Mouse (Mus musculus) hindbrain, postnatal 0 days (tissue): ENCODE data around the gene Gjd3. TPM values are rescaled to one million over a fixed set of nuclear protein-coding genes. Genes with fewer than 3 reads are reported as not detected.
A peak's percentile ranks its signal among the peaks of the same experiment; 100 is the strongest.

ENCODE experiments used
- ATAC-seq: fragments of 200-750 bp; cut with Nextera tagmentation; 2 replicates; pipeline ENCODE4 v1.8.0; 2017; ENCODE audit warnings: mild to moderate bottlenecking, moderate TSS enrichment, moderate library complexity
- DNase-seq: peaks from one replicate; pipeline ENCODE4 v3.0.0-alpha.2; 2015; ENCODE audit warnings: low spot score
- H3K27ac ChIP-seq: fragments of 300-500 bp; sonication (generic); 2 replicates; pipeline ENCODE4 v1.5.1; 2014; ENCODE audit warnings: mild to moderate bottlenecking
- H3K27me3 ChIP-seq: fragments of 300-500 bp; sonication (generic); 2 replicates; pipeline ENCODE4 v1.6.1; 2014; ENCODE audit warnings: low read length, mixed read lengths; ENCODE audit not compliant: insufficient read depth
- H3K36me3 ChIP-seq: fragments of 300-500 bp; sonication (generic); 2 replicates; pipeline ENCODE4 v1.6.1; 2014; ENCODE audit warnings: low read length, mixed read lengths; ENCODE audit not compliant: insufficient read depth
- H3K4me1 ChIP-seq: fragments of 300-500 bp; sonication (generic); 2 replicates; pipeline ENCODE4 v1.6.1; 2014; ENCODE audit warnings: antibody characterized with exemption, low read length, mixed read lengths; ENCODE audit not compliant: insufficient read depth
- H3K4me2 ChIP-seq: fragments of 300-500 bp; sonication (generic); 2 replicates; pipeline ENCODE4 v1.6.1; 2014; ENCODE audit warnings: low read depth, mild to moderate bottlenecking, low read length, moderate library complexity, mixed read lengths
- H3K4me3 ChIP-seq: fragments of 300-500 bp; sonication (generic); 2 replicates; pipeline ENCODE4 v1.5.1; 2014; ENCODE audit warnings: low read length
- H3K9ac ChIP-seq: fragments of 300-500 bp; sonication (generic); replicated peaks from 2 replicates; pipeline ENCODE4 v1.6.1; 2014; ENCODE audit warnings: mild to moderate bottlenecking, low read length, moderate library complexity, mixed read lengths
- H3K9me3 ChIP-seq: fragments of 300-500 bp; sonication (generic); 2 replicates; pipeline ENCODE4 v1.6.1; 2016; ENCODE audit warnings: low read length, mixed read lengths
- CTCF ChIP-seq: IDR thresholded peaks from 2 replicates; pipeline ENCODE4 v1.5.1; 2016; ENCODE audit warnings: antibody characterized with exemption, control low read depth, low read depth
- WGBS: fragments of 180-500 bp; shearing (Covaris S2); extraction: QIAGEN DNeasy Blood & Tissue Kit; methylation state at CpG from one replicate; pipeline ENCODE4 v1.1.7; 2014; 5-methylcytosine and 5-hydroxymethylcytosine counted together
- polyA plus RNA-seq: library from polyadenylated mRNA; unstranded; fragments of >200 nt; fragmentation: Nextera tagmentation; extraction: Ambion mirVana; gene quantifications from 2 replicates; pipeline ENCODE4 v1.2.1, GENCODE M21; 2015
- total RNA-seq: library from RNA; depleted of rRNA; stranded (reverse); fragments of >200 nt; gene quantifications from 2 replicates; pipeline ENCODE4 v1.2.3, GENCODE M21; 2014

The Gjd3 gene
- total and polyA plus RNA-seq, 2 experiments from 2014 or later = 5.0 to 5.9 TPM

DNA sequence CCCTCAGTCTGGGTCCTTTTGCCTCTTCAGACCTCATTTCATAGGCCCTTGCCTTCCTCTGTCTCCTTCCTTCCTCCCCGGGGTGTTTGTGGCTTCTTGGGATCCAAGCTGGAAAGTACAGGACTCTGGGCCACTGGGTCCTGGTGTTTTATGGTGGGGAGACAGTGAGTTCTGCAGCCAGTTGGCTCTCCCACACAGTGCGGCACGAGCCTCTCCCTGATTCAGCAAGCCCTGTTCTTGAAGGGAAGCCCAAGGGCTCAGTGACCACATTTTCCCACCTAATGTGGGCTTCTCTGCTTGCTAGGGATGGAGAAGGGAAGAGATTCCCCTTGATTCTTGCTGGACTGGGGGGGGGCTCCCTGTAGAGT lies 40.3 kb downstream of the Gjd3 start:
- DNase-seq (no peak), ATAC-seq (no peak; the same call in 1 of the 2 replicates)
- Histone ChIP-seq H3K9ac (0 out of 2 replicates have a peak overlapping the region, but pooled peaks have one; percentile 61), H3K27ac (peak overlapping the region; percentile 78), H3K4me3 (peak overlapping the region; percentile 38; the same call in 1 of the 2 replicates), H3K4me2 (peak overlapping the region; percentile 62), H3K4me1 (peaks cover 39% of the 10 kb centered on the region), H3K9me3 (no peaks in the 10 kb centered on the region), H3K27me3 (no peaks in the 10 kb centered on the region), H3K36me3 (no peaks in the 10 kb centered on the region)
- no peak for TF ChIP-seq CTCF
- 40% methylated on average over 3 of the region's 3 CpGs for WGBS

DNA sequence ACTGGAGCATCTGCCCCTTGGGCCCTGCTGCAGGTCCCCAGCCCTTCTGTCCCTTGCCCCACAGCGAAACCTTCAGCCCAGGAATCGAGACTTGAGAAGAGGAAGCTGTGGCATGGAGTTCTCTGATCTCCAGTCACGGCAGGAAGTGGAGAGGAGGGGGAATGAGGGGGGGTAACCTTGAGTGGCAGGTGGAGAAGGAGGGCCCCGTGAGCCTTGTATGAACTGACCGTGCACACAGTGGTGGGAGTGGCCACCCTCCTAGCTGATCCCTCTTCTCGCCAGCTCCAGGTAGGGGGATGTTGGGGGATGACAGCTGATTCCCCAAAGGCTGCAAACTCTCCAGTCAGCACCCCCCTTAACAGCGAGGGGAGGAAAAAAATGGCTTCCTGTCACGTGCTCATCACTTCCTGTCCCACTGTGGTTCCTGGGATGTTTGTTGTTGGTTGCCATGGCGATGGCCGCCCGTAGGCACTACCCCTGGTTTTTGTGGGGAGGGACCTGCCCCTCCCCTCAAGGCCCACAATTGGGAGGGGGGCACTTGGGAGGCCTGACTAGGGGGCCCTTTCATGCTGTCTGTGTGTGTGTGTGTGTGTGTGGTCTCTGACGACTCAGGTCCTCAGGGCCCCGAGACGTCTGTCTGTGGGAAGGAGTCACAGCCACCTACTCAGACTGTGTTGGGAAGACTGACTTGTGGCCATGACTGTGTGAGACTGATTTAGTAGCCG lies 40.8 kb downstream of the Gjd3 start:
- 4% methylated on average over 15 of the region's 15 CpGs for WGBS
- peak overlapping the region; percentile 61 for H3K9ac ChIP-seq
- ATAC-seq (peak; percentile 58; the same call in 1 of the 2 replicates), DNase-seq (peak; percentile 88)
- peak overlapping the region; percentile 62 for H3K4me2 ChIP-seq
- peak overlapping the region; percentile 38 for H3K4me3 ChIP-seq
- H3K27ac ChIP-seq = peak overlapping the region; percentile 78
- H3K36me3 ChIP-seq = no peaks in the 10 kb centered on the region
- H3K27me3 ChIP-seq = no peaks in the 10 kb centered on the region
- no peaks in the 10 kb centered on the region for H3K9me3 ChIP-seq
- no peak for TF ChIP-seq CTCF
- H3K4me1 ChIP-seq = peaks cover 40% of the 10 kb centered on the region

DNA sequence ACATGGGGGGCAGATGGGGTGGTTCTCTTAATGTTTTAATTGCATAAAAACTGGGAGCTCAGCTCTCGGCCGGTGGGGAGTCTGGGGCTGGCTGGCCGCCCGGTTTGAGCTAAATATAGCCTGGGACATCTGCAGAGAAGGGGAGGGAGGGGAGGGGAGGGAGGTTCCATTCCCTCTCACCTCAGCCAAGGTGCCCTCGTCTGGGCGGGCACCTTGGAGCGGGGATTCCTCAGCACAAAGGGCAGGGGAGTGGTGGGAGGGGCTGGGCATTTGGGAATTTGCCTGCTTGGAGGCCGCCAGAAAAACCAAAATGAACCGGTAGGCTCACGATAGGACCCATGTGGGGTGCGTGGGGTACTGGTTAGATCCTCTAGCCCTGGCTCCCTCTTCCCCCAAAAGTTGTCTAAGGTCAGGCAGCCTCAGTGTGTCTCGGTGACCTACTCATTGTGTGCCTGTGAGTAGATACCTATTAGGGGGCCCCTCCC lies 41.4 kb downstream of the Gjd3 start:
- H3K9me3 ChIP-seq = no peaks in the 10 kb centered on the region
- peaks cover 45% of the 10 kb centered on the region for H3K4me1 ChIP-seq
- H3K4me3 ChIP-seq = peak overlapping the region; percentile 38
- peak; percentile 70 for DNase-seq
- H3K4me2 ChIP-seq = peak overlapping the region; percentile 62
- peak overlapping the region; percentile 61 for H3K9ac ChIP-seq
- 6% methylated on average over 12 of the region's 12 CpGs for WGBS
- TF ChIP-seq CTCF = no peak
- H3K27ac ChIP-seq = peak overlapping the region; percentile 78
- no peaks in the 10 kb centered on the region for H3K36me3 ChIP-seq
- H3K27me3 ChIP-seq = no peaks in the 10 kb centered on the region
- ATAC-seq = no peak

DNA sequence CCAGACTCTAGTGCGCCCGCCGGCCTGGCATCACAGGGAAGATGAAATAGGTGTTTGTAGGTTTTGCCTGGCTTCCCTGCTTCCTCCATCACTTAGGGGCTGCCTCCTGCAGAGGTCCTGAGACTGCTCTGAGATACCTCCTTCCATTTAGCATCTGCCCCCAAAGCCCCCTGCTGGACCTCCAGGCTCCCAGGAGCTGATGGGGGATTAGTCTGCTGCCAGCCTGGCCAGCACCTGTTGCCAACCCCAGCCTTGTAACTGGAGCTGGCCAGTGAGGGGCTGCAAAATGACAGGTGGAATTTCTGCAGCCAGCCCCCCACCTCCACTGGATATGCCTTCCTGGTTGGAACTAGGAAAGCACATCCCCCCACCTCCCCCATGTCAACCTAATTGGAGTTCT lies 42.0 kb downstream of the Gjd3 start:
- peaks cover 45% of the 10 kb centered on the region for H3K4me1 ChIP-seq
- 0 out of 2 replicates have a peak overlapping the region, but pooled peaks have one; percentile 78 for H3K27ac ChIP-seq
- H3K4me2 ChIP-seq = peak overlapping the region; percentile 62
- 0 out of 2 replicates have a peak, but pooled peaks have one; percentile 6 for TF ChIP-seq CTCF
- 0 out of 2 replicates have a peak overlapping the region, but pooled peaks have one; percentile 38 for H3K4me3 ChIP-seq
- no peaks in the 10 kb centered on the region for H3K27me3 ChIP-seq
- DNase-seq (no peak), ATAC-seq (no peak)
- WGBS = 27% methylated on average over 3 of the region's 3 CpGs
- H3K9me3 ChIP-seq = no peaks in the 10 kb centered on the region
- H3K36me3 ChIP-seq = no peaks in the 10 kb centered on the region
- H3K9ac ChIP-seq = peak overlapping the region; percentile 61; the same call in 1 of the 2 replicates

DNA sequence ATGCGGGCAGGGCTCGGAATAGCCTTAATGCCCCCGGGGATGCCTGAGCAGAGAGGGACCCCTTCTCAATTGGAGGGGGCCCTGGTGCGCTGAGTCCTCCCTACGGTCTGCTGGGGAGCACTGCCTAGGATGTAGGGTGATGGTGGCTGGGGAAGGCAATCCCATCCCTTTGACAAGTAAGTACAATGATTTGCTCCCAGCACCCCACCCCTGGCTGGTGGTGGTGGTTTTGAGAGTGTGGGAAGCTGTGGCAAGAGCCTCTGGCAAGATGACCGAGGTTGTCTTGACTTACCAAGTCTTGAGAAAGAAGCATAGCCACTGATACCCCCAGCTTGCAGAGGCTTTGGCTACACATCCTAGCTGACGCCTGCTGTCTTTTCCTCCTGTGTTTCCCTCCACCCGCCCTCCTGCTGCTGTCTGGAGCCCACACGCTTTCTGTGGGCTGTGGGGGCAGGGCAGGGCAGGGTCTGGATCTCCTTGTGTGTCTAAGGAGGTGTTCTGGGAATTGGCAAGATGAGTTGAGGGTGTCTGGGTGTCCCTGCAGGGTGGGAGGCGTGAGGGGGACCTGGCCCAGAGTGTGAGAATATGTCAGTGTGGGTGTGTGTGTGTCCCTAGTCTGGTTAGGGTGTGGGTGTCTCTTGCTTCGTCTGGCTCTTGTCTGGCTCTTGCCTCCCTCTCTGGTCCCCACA lies 42.7 kb downstream of the Gjd3 start:
- no peaks in the 10 kb centered on the region for H3K9me3 ChIP-seq
- no peak overlapping the region for H3K9ac ChIP-seq
- WGBS = 58% methylated on average over 11 of the region's 11 CpGs
- H3K4me2 ChIP-seq = peak overlapping the region; percentile 62
- no peak for TF ChIP-seq CTCF
- ATAC-seq (no peak), DNase-seq (no peak)
- H3K4me1 ChIP-seq = peaks cover 45% of the 10 kb centered on the region
- no peaks in the 10 kb centered on the region for H3K27me3 ChIP-seq
- H3K36me3 ChIP-seq = no peaks in the 10 kb centered on the region
- H3K27ac ChIP-seq = 0 out of 2 replicates have a peak overlapping the region, but pooled peaks have one; percentile 78
- H3K4me3 ChIP-seq = no peak overlapping the region

DNA sequence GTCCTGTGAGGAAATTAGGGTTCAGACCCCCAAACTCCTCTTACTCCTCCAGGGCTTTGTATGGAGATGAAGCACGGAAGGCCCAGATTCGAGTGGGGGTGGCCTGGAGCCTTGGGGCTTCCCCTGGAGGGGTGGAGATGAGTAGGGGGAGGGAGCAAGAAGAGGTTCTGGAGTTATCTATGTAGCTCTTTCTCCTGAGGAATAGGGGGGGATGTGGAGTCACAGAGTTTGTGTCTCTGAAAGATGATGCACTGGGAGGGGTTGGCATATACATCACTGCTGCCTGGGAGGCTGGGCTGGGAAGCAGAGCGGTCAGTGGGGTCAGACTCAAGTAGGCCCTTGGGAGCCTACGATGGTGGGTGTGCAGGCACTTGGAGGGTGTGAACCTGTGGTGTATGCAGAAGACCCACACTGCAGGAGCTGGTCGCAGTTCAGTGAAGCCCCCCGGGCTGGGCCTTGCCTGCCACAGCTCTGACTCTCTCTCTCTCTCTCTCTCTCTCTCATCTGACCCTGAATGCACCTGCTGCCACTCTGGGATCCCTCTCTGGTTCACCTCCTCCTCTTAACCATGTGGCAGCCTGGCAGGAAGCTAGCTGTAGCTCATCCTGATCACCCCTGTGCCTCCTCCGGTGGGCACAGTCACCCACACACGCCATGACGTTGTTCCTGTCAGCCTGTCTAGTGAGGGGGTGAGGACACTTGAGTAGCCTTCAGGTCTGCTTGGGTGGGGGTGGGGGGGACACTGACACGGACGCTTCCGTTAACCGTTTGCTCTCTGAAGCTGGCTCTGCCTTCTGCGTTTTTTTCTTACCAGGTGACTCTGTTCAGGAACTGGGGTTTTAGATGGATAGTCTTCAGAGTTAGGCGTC lies 43.5 kb downstream of the Gjd3 start:
- 51% methylated on average over 15 of the region's 15 CpGs for WGBS
- peak overlapping the region; percentile 93 for H3K4me2 ChIP-seq
- H3K36me3 ChIP-seq = no peaks in the 10 kb centered on the region
- H3K27ac ChIP-seq = no peak overlapping the region
- DNase-seq (no peak), ATAC-seq (no peak)
- H3K4me3 ChIP-seq = no peak overlapping the region
- no peaks in the 10 kb centered on the region for H3K9me3 ChIP-seq
- no peaks in the 10 kb centered on the region for H3K27me3 ChIP-seq
- TF ChIP-seq CTCF = no peak
- peaks cover 45% of the 10 kb centered on the region for H3K4me1 ChIP-seq
- H3K9ac ChIP-seq = no peak overlapping the region; the same call in 1 of the 2 replicates
